ENCODE assay signal across 13 mouse cellular contexts in the genomic region with DNA sequence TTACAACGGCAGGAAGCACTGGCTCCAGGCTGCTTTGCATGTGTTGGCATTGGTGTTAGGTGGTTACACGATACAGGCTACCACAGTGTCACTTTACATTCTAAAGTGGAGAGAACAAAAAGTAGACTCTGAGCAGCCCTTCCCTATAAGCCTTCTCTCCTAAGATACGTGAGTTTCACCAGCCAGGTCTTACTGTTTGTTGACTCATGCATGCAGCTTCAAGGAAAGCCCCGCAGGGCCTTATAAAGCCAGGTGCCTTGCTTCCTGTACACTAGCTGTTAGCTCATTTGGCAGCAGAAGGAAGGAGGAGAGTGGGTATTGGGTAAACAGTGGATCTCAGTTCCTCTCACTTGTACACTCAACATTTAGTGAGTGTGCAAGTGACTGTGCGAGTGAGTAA.
DNase-seq lines count a peak whose midpoint lies in the region; ATAC-seq lines count a peak whose summit lies in the region.
"Had no signal": no experiment of that assay in that cellular context is flagged by ENCODE, and none has a peak within 500 bp of the region (broad histone marks: within the 10 kb centered on the region; RNA-seq: fewer than 3 reads in every experiment).

No protein-coding gene starts in this region.

- ATAC-seq in intestine, embryonic 15.5 days, result peak; percentile 77
- peak; percentile 72 for ATAC-seq in stomach, embryonic 16.5 days (ENCODE audit: insufficient read depth, low FRiP score)

- no peak overlapping the region for H3K4me2 ChIP-seq in intestine, embryonic 15.5 days (replicated peaks)
- H3K4me2 ChIP-seq in stomach, embryonic 16.5 days (ENCODE audit: low read depth, low read length), result no peak overlapping the region
- H3K4me2 ChIP-seq: embryonic facial prominence, embryonic 13.5 days; heart, embryonic 13.5 days; lung, embryonic 15.5 days had no signal

- H3K4me1 ChIP-seq in intestine, embryonic 15.5 days (replicated peaks), result peaks cover 2% of the 10 kb centered on the region; the same call in 1 of the 2 replicates
- H3K4me1 ChIP-seq in stomach, embryonic 16.5 days (ENCODE audit: control insufficient read depth, insufficient read depth, low read length), result no peaks in the 10 kb centered on the region

- H3K36me3 ChIP-seq in intestine, embryonic 15.5 days, result no peaks in the 10 kb centered on the region
- H3K36me3 ChIP-seq in stomach, embryonic 16.5 days (ENCODE audit: control insufficient read depth, insufficient read depth, low read length), result no peaks in the 10 kb centered on the region
- H3K36me3 ChIP-seq: embryonic facial prominence, embryonic 13.5 days; heart, embryonic 13.5 days; lung, embryonic 15.5 days had no signal

- no peak overlapping the region for H3K9ac ChIP-seq in intestine, embryonic 15.5 days
- H3K9ac ChIP-seq in stomach, embryonic 16.5 days (ENCODE audit: low read length), result no peak overlapping the region
- H3K9ac ChIP-seq: embryonic facial prominence, embryonic 13.5 days; heart, embryonic 13.5 days; lung, embryonic 15.5 days had no signal

- DNase-seq in heart, adult 11 months, result peak; percentile 66
- DNase-seq in heart, postnatal 25 days (ENCODE audit: low spot score), result no peak
- DNase-seq in CD4-positive helper T cell, adult 2 months (ENCODE audit: low read depth, low spot score), result peak; percentile 51
- no peak for DNase-seq in ovary, postnatal 14 days (ENCODE audit: low spot score)
- DNase-seq in layer of hippocampus, adult 11-12 months (ENCODE audit: low spot score), result no peak
- no peak for DNase-seq in cerebellum, adult 9-11 months
- DNase-seq: right cerebral cortex, postnatal 14 days had no signal

- WGBS in intestine, embryonic 15.5 days, result 68% methylated on average over 5 of the region's 5 CpGs
- WGBS in stomach, embryonic 16.5 days, result 67% methylated on average over 5 of the region's 5 CpGs

- no peak overlapping the region for H3K4me3 ChIP-seq in intestine, embryonic 15.5 days (replicated peaks)
- H3K4me3 ChIP-seq in stomach, embryonic 16.5 days (replicated peaks; ENCODE audit: low read length), result no peak overlapping the region
- H3K4me3 ChIP-seq: embryonic facial prominence, embryonic 13.5 days; heart, embryonic 13.5 days; left cerebral cortex, adult 2 months; lung, embryonic 15.5 days had no signal

- H3K27me3 ChIP-seq in intestine, embryonic 15.5 days (replicated peaks), result no peaks in the 10 kb centered on the region
- no peaks in the 10 kb centered on the region for H3K27me3 ChIP-seq in stomach, embryonic 16.5 days (ENCODE audit: control insufficient read depth, insufficient read depth, low read length)
- H3K27me3 ChIP-seq: embryonic facial prominence, embryonic 13.5 days; heart, embryonic 13.5 days; lung, embryonic 15.5 days had no signal

- intact Hi-C loops in heart, postnatal 25 days (cut with DNase I), result loop anchor here (5.0 kb wide), 1 partner anchor 167 kb away; no protein-coding TSS in a partner anchor

- no peak overlapping the region for H3K27ac ChIP-seq in intestine, embryonic 15.5 days
- H3K27ac ChIP-seq in stomach, embryonic 16.5 days (ENCODE audit: low read length), result peak overlapping the region; percentile 34
- H3K27ac ChIP-seq: embryonic facial prominence, embryonic 13.5 days; left cerebral cortex, adult 2 months; lung, embryonic 15.5 days had no signal

- H3K9me3 ChIP-seq in intestine, embryonic 15.5 days, result no peaks in the 10 kb centered on the region
- no peaks in the 10 kb centered on the region for H3K9me3 ChIP-seq in stomach, embryonic 16.5 days (replicated peaks; ENCODE audit: control insufficient read depth, low read length)
- H3K9me3 ChIP-seq: embryonic facial prominence, embryonic 13.5 days; heart, embryonic 13.5 days; lung, embryonic 15.5 days had no signal

Comparison
In these comparisons a context has a peak if more than half of its experiments do, and no peak if none do; other contexts are left out.
1. DNase-seq: peak in heart, adult 11 months (single experiment) and CD4-positive helper T cell, adult 2 months (single experiment); none in heart, postnatal 25 days (single experiment), ovary, postnatal 14 days (single experiment), layer of hippocampus, adult 11-12 months (single experiment) and cerebellum, adult 9-11 months (single experiment).